Mouse (Mus musculus) cerebellum, adult 18-20 months (tissue): ENCODE measurements at regions not wholly inside any gene's neighbourhood (a gene's known extent, or its start where the extent isn't known, plus 50 kb on each side); places are given as distances from the start of the nearest gene placed in this dataset.
"Not testable (repeated sequence)": the region's sequence is repeated elsewhere in the genome, so short reads cannot be mapped to it uniquely, and the experiment has no call there.

ENCODE experiments used
- DNase-seq, 2 experiments: peaks; one replicate each; pipeline ENCODE4 v3.0.0; 2021

DNA sequence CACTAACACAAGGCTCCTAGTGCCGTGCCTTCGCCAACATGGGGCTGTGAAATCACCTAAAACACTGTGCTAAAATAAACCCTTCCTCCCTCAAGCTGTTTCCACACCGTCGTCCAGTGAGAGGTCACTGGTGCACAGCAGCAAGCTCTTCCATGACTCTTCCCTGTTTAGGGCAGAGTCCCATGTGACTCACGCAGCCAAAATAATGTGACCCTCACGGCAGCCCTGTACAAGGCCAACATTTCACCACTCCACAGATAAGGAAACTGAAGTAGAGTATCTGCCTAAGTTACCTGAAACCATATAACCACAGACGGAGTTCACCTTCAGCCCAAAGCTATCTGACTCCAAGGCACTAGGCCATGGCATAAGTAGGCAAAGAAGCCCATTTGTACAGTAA is 173.4 kb downstream of the Tomm20 start:
- no peak for DNase-seq

- DNase-seq: not testable (repeated sequence)
Measured at GRCm38 (mm10) chr8:126770374-126770773, 175.3 kb downstream of the Tomm20 start.

- DNase-seq: no peak
Measured at GRCm38 (mm10) chr8:126768142-126768541, 174.4 kb upstream of the Irf2bp2 start.

DNA sequence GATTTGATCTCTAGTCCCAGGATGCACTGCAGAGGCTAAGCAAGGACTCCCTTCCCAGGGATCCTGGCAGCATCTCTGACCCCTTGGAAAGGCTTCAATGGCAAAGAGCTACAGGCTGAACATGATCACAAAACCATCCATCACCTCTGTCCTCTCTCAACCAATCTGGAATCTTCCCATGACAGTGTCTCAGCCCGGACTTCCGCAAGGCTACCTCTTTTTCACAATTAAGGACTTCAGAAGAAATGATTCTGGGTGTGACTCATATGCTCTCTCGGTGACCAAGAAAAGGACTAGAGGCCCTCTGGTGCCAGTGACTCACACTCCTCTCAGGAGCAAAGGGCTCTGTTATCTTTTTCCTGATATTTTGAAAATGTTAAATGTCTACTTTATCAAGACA is 173.6 kb upstream of the Irf2bp2 start:
- DNase-seq: no peak

DNA sequence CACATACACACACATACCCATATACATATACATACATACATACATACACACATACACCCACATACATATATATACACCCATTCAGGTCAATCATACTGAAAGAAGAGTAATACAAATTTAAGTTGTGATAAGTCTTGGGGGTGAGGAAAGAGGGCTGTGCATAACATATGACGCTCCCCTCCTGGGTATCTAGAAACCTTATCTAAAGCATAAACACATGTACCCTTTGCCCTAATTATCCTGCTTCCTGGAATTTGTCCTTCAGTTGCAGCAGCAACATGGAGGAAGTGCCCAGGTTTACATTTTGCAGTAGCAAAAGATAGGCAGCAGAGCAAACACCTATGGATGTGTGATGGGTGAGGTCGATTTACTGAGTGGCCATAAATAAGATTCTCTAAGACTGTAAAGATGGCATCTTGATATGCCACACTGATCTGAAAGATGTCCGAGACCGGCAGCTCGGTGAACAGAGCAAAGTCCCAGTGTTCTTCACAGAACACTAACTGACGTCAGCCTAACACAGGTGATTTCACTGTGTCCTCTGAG is 172.0 kb upstream of the Irf2bp2 start:
- no peak for DNase-seq

DNA sequence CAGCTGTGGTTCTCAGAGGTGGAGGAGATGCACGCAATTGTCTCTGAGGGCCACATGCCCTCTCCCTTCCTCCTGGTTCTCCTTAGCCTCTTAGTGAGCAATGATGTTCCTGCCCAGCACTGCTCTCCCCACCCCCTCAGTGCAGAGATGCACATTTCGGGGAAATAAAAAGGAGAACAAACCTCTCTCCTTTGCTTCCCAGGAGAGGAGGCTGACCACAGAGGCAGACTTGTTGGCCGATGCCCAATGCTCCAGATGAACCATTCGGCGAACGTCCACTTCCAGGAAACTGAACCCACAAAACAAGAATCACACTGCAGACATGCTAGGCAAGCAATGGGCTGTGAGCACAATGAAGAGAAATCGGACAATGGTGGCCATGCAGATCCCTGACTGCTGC is 169.8 kb upstream of the Irf2bp2 start:
- DNase-seq: no peak

DNA sequence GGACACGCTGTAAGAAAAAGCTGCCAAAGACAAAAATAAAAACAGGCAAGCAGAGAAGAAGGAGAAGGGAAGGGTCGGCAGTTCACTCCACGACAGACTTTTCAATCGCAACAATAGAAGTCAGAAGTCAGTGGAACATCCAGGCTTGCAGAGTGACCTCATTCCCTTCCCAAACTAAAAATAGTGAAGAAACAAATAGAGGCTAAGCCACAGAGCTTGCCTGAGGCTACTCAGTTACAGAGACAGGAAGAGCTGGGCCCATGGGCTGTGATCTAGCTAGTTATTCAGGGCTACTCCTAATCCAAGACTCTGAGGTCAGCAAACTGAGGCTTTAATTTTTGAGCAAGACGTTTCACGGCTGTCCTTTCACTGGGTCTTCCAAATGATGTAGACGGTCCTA is 165.9 kb upstream of the Irf2bp2 start:
- no peak for DNase-seq

DNA sequence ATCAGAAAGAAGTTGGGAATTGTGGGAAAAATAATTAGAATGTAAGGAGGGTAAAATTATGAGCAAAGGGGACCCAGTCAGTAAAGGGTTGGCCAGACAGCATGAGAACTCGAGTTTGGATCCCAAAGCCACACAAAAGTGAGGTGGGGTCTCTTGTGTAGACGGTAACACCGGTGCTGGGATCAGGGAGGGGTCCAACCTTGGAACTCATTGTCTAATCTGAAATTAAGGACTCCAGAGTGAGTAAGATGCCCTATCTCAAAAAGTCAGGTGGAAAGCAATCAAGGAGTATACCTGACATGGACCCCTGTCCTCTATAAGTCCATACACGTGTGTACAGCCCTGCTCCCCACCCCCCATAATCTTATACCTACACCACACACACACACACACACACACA is 165.2 kb upstream of the Irf2bp2 start:
- DNase-seq: no peak

- DNase-seq: no peak
Measured at GRCm38 (mm10) chr8:126757951-126758757, 164.4 kb upstream of the Irf2bp2 start.

- no peak for DNase-seq
Measured at GRCm38 (mm10) chr8:126756300-126757097, 162.7 kb upstream of the Irf2bp2 start.

DNA sequence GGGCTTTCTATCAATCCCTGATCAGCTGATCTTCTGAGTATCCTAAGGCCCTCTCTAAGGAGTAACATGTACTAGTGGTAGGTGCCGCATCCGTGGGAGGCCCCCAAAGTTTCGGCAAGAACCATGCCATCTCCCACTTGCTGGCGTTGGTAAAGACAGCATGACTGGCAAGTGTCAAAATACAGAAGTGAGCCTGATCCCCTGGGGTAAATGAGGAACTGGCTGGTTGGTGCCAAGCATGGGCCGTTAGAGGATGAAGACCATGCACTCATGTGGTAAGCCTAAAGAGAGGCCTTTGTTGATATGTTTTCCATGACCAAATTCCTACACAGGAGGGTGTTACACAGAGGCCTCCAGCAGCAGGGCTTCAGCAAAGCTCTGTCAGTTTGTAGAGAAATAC is 161.9 kb upstream of the Irf2bp2 start:
- no peak for DNase-seq

GRCm38 (mm10) chr8:126754361-126754809 is 160.6 kb upstream of the Irf2bp2 start:
- peak; percentile 57 to 61 for DNase-seq

DNA sequence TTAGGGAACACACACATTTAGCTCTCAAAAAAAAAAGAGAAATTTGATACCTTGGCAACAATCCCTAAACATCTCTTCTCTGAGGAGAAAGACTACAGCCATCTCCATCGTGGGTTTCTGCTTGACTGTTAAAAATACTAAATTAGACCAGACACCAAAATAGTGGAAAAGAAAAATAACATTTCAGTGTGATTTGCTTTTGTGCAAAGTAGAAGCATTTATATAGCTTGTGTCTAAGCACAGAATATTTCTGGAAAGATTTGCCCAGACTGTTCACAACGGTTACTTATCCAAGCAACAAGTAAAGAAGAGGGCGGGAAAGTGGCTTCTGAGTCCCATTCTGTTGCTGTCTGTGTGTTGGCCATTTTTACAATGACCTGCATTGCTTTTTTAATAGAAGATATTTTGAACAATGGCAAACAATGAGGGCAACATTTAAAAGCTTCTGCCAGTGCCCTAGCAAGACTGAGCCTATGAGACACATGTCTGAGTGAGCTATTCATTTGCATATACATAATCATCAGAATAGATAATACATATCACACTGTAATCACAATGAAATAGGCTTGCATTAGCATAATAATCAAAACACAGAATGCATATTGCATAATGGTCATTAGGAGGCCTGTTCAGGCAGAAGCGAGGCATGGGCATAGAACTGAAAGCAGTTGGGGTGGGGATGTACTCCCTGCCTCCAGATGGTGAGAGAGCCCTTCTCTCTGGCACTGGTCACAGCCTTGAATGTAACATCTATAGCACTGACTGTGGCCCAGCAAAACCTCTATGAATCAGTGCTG is 159.5 kb upstream of the Irf2bp2 start:
- DNase-seq: peak in 1 of 2 experiments; percentile 22

DNA sequence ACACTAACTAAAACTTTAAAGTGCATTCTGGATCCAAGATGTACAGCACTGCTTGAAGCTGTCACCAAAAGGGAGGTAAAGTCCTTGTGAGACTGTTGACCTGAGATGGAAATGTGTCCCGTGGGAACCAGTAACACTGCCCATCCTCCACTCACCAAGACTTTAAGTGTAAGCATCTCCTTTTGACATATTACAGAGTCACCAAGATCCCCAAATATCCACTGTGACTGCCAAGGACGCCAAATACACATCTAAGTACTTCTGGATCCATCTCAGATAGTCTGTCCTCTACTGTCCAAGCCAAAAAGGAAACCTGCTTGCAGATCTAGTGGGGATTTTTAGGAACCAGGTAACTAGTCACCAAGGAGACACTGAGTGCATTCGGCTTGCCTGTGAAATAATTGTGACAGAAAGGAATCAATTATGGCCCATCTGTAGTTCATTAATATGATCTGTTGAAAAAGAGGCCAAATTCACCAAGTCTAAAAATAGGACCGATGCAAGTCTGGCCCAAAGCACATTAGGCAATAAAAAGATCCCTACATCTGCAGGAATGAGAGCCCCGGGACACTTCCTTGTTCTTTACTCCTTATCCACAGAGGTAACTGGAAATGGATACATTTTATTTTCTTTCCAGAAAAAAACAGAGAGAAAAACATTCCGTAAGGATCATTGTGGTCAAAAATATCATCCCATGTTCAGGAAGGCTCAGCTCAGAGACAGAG is 157.8 kb upstream of the Irf2bp2 start:
- no peak for DNase-seq

- no peak for DNase-seq
Measured at GRCm38 (mm10) chr8:126745992-126746775, 152.4 kb upstream of the Irf2bp2 start.

DNA sequence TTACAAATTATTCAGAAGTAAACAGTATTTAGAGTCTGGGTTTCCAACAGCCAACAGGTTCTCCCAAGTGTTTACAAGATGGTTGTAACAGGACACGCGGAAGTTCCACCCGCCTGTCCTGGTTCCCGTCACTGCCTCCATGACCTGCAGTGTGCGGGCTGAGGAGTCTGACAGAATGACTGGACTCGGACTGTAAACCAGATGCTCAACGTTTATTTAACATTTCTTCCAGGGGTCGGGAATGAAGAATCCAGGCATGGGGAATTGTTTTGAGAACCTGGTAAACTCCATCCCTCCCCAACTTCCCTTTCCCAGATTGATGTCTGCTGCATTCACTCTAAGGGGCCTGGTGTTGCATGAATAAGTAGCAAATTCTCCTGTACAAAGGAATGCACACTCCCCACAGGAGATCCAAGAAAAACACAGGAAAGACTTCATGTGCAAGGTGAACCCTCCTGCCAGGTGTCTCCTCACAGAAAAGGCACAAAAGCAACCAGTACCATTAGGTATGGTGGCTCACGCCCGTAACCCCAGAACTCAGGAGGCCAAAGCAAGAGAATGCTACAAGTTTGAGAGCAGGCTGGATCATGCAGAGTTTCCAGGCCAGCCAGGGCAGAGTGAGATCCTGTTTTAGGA is 151.1 kb upstream of the Irf2bp2 start:
- DNase-seq: no peak

- no peak for DNase-seq
Measured at GRCm38 (mm10) chr8:126743296-126743695, 149.5 kb upstream of the Irf2bp2 start.

- no peak for DNase-seq
Measured at GRCm38 (mm10) chr8:126742081-126742480, 148.3 kb upstream of the Irf2bp2 start.

DNA sequence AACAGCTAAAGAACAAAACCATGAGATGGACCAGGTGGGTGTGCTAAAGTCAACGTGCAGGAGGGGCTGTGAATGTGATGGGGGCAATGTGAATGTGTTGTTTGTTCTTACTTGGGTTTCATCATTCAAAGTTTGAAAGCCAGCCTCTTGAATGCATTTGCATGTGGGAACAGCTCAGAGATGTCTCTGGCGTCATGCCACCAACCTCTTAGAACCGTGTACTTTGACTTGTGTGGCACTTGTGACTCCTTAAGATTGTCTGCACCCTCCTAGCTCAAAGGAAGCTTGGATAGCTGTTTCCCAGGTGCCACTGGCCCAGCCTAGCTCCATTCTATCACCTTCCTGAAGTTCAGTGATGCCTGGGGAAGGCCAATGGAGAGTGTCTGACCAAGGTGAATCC is 147.2 kb upstream of the Irf2bp2 start:
- no peak for DNase-seq

DNA sequence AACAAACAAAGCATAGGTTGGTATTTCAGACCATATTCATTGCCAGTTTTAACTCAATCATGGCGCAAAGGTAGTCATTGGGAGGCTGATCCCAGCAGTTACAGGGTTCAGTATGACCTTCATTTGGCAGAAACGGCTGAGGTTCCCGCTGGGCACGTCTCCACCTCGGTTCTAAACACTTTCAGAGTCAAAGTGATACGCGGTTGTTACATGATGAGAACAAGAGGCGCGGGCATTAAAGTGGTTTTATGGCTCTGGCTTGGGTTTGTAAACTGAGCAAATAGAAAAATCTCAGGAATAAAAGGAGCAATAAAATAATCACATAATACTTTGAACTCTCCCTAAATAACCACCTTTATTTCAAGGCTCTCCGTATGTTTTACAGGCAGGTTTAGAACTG is 146.0 kb upstream of the Irf2bp2 start:
- DNase-seq: no peak

GRCm38 (mm10) chr8:126737032-126737431 is 143.2 kb upstream of the Irf2bp2 start:
- no peak for DNase-seq
